Mouse (Mus musculus) embryonic fibroblast, embryonic 13.5 days (primary cell): Measurements from ENCODE around the gene Lrrc45. TPM values are rescaled to one million over a fixed set of nuclear protein-coding genes. Genes with fewer than 3 reads are reported as not detected.
"Not testable (repeated sequence)": the region's sequence is repeated elsewhere in the genome, so short reads cannot be mapped to it uniquely, and the experiment has no call there.

Experiments
- H3K27ac ChIP-seq: 2 replicates; pipeline ENCODE4 v1.5.1; 2012; ENCODE audit warnings: low read length, control low read depth, inconsistent platforms; ENCODE audit not compliant: insufficient read depth
- H3K4me1 ChIP-seq: 2 replicates; pipeline ENCODE4 v1.6.1; 2011; ENCODE audit warnings: low read length; ENCODE audit not compliant: control insufficient read depth, insufficient read depth
- H3K4me3 ChIP-seq: 2 replicates; pipeline ENCODE4 v1.5.1; 2011; ENCODE audit warnings: mild to moderate bottlenecking, control low read depth, low read length; ENCODE audit not compliant: insufficient read depth
- CTCF ChIP-seq: IDR thresholded peaks from 2 replicates; pipeline ENCODE4 v1.5.1; 2011; ENCODE audit warnings: mild to moderate bottlenecking, control low read depth, low read length, moderate library complexity, borderline replicate concordance; ENCODE audit not compliant: insufficient read depth
- POLR2A ChIP-seq: IDR thresholded peaks from 2 replicates; pipeline ENCODE4 v1.6.1; 2011; ENCODE audit warnings: low read depth, mild to moderate bottlenecking, control low read depth, low read length, moderate library complexity
- polyA plus RNA-seq: library from polyadenylated mRNA; stranded (reverse); fragments of >200 nt; gene quantifications from 2 replicates; pipeline ENCODE4 v1.2.4, GENCODE M21; 2011; ENCODE audit warnings: low read depth; ENCODE audit not compliant: missing spikeins, insufficient read length

Lrrc45 gene
- polyA plus RNA-seq, 1 experiment = 17.8 TPM

DNA sequence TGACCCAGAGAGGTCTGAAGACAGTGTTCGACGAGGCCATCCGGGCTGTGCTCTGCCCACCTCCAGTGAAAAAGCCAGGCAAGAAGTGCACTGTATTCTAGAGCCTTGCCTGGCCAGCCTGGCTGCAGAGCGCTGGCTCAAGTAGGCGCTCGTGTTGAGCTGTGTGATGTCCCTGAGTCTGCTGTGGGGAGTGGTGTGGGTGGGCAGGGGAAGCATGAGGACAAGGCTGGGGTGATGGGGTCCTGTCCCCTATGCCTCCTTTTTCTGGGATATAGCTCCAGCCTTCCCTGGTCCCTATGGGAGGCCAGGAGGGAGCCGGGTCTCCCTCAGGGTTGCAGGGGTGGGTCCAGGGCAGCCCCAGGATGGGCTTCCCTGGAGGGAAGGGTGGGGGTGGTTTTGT, 9.8 kb downstream of the Lrrc45 start:
- TF ChIP-seq CTCF (no peak), POLR2A (peak; percentile 34; the same call in 1 of the 2 replicates)
- H3K4me3 ChIP-seq = no peak overlapping the region

DNA sequence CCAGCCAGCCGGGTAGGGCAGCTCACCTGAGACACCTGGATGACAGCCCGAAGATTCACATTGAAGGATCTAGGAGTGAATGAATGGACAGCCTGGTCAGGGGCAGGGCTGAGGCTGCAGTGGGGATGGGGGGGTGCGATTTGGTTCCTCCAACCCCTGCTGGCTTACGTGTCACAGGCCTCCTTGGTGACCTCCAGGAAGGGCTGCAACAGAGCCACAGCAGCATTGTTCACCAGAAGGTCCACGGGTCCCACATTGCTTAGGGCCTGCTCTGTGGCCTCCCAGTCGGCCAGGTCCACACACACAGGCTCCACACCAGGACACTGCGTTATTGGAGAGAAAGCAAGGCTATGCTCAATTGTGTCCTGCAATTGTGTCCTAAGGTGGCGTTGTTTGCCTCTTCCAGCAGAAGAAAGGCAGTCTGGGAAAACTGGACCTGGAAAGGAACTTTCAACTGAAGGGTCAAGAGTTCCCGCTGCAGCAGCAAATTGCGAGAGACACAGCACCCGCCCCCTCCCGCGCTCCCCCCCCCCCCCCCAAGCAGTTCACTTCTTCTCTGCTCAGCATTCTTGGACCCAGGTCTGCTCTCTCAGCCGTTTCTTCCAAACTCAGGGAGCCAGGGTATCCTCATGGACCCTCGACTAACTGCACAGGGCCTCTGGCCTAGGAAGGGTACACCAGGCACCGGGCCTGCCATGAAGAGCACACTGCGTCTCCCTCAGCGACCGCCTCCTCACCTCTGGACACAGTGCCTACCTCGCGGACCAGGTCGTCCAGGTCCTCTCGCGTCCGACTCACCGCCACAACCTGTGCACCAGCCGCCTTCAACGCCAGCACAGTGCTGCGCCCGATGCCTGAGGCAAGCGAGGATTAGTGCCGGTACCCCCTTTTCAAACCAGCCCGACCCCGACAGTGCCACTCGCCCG, 12.8 kb downstream of the Lrrc45 start:
- H3K27ac ChIP-seq = no peak overlapping the region
- peak overlapping the region; percentile 60 for H3K4me3 ChIP-seq
- H3K4me1 ChIP-seq = peaks cover 2% of the 10 kb centered on the region; the same call in 1 of the 2 replicates
- TF ChIP-seq POLR2A = no peak
- no peak for TF ChIP-seq CTCF

More for the DNA sequence above, 9.8 kb downstream of the Lrrc45 start:
- Histone ChIP-seq H3K4me1 (no peaks in the 10 kb centered on the region), H3K27ac (no peak overlapping the region)

DNA sequence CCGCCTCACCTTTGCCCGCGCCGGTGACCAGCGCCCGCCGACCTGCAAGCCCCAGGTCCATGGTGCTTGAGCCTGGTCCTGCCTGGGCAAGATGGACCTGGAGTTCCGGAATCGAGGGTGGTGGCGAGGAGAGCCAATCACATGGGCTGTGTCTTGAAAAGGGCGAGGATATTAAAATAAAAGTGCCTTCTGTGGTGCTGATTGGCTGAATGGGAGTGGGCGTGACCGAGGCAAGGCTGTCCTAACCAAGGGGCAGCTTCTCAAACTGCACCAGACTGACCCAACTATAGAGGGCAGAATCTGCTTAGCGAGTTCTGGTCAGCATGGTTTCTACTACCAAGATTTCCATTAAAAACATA, 13.4 kb downstream of the Lrrc45 start, which contains the start of gene Dcxr:
Gene Dcxr, minus strand, starts transcription at position 113 of the 359 bp plus-strand sequence.
- H3K27ac ChIP-seq = no peak within 1 kb of the TSS
- H3K4me1 ChIP-seq = peaks cover 3% of the 10 kb centered on the region; the same call in 1 of the 2 replicates
- TF ChIP-seq CTCF (peak; percentile 32; the same call in 1 of the 2 replicates), POLR2A (peak; percentile 94)
- peak within 1 kb of the TSS; percentile 60 for H3K4me3 ChIP-seq

DNA sequence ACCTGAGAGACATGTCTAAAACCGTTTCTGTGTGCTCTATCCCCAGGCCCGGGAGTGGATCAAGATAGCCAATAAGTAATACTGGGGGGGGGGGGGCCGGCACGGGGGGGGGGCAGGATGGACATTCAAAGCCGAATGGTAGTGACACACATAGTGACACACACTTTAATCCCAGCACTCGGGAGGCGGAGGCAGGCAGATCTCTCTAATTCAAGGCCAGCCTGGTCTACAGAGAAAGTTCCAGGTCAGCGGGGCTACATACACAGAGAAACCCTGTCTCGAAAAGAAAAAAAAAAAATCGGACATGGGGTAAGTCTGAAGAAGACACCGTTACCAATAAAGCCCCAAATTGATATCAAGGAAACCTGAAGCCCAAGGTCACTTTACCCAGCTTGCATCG, 13.8 kb downstream of the Lrrc45 start:
- TF ChIP-seq CTCF (no peak), POLR2A (no peak)
- peaks cover 3% of the 10 kb centered on the region; the same call in 1 of the 2 replicates for H3K4me1 ChIP-seq
- no peak overlapping the region for H3K27ac ChIP-seq
- no peak overlapping the region for H3K4me3 ChIP-seq

DNA sequence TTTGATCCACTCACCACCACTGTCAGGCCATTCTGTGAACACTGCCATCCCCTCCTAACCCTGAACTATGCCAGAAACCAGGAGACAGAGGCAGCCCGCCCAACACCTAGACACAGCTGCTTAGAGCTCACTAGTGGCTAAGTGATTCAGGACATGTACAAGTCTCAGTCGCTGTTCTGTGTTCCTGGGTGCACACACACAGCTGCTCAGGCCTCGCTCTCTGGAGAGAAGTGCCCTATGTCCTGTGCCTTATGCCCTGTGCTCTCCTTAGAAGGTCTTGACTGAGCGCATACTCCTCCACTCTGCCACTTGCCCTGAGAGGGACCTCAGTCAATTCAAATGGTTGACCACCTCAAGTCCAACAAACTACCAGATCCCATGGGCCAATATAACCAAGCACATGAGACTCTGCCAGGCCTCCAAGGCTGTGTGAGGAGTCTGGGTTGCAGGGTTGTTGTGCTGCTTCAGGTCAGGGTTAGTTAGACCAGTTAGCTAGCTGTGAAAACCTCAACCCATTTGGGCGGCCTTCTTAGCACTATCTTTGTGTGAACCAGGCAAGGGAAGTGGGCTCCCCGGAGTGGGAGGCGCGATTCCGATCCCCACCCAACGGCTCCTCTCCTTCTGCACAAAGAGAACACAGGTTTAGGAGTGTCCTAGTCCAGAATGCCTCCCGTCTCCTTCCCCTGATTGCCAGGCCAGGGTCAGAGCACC, 15.0 kb downstream of the Lrrc45 start:
- TF ChIP-seq POLR2A = no peak
- no peak for TF ChIP-seq CTCF
- H3K4me1 ChIP-seq = peaks cover 6% of the 10 kb centered on the region
- no peak overlapping the region for H3K4me3 ChIP-seq
- no peak overlapping the region for H3K27ac ChIP-seq

DNA sequence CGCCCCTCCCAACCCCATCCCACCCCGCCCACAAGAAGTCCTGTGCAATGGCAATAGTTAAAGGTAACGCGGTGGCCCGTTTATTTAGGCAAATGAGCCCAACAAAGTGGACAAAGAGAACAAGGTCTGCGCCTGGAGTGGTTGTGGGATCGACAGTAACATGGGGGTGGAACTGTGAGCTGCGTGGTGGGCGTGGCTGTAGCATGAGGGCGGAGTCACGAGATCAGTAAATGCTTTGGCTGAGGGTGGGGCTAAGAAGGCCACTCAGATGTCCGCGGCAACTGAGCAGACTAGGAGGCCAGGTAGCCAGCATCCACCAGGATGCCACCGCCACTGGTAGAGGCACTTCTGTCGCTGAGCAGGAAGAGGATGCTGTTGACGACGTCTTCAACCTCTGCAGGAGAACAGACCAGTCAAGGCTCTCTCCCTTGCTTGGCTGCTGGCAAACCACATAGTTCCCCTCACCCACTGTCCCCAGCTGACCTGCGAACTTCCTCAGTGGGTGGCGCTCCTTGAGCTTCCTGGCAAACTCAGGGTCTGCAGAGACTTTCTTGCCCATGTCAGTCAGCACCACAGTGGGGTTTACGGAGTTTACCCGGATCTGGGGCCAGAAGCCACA, 15.8 kb downstream of the Lrrc45 start:
- H3K4me1 ChIP-seq, H3K4me3 ChIP-seq, H3K27ac ChIP-seq: not testable (repeated sequence)

DNA sequence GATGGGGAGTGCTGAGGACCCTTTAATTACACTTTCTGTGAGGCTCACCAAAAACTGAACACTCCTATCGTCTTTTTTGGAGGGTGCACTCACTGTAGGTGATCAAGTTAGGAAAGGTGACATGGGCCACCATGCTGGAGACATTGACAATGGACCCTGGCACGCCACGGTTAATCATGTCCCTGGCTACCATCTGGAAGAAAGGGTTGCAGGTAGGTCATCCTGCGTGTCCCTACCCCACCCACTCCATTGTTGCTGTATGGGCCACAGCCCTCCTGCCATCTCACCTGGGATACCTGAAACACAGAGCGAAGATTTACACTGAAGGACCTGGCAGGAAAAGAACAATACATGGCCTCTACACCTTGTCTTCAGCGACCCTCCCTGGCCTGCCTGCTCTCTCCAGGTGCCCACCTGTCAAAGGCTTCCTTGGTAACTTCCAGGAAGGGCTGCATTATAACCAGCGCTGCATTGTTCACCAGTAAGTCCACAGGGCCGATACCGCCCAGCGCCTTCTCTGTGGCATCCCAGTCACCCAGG, 16.7 kb downstream of the Lrrc45 start:
- H3K4me1 ChIP-seq = peaks cover 6% of the 10 kb centered on the region
- no peak overlapping the region for H3K4me3 ChIP-seq
- H3K27ac ChIP-seq = no peak overlapping the region
- TF ChIP-seq POLR2A = no peak
- no peak for TF ChIP-seq CTCF

DNA sequence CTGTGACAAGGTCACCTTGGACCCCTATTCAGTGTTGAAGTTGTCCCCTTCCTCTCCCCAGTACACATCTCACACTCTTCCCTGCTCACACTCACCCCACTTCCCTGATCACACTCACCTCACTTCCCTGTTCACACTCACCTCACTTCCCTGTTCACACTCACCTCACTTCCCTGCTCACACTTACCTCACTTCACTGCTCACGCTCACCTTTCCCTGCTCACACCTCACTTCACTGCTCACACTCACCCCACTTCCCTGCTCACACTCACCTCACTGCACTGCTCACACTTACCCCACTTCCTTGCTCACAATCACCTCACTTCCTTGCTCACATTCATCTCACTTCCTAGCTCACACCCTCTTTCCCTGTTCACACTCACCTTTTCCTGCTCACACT, 17.7 kb downstream of the Lrrc45 start:
- H3K27ac ChIP-seq = peak overlapping the region; percentile 18; the same call in 1 of the 2 replicates
- no peak for TF ChIP-seq CTCF
- no peak; the same call in 1 of the 2 replicates for TF ChIP-seq POLR2A
- peaks cover 6% of the 10 kb centered on the region for H3K4me1 ChIP-seq
- no peak overlapping the region for H3K4me3 ChIP-seq

DNA sequence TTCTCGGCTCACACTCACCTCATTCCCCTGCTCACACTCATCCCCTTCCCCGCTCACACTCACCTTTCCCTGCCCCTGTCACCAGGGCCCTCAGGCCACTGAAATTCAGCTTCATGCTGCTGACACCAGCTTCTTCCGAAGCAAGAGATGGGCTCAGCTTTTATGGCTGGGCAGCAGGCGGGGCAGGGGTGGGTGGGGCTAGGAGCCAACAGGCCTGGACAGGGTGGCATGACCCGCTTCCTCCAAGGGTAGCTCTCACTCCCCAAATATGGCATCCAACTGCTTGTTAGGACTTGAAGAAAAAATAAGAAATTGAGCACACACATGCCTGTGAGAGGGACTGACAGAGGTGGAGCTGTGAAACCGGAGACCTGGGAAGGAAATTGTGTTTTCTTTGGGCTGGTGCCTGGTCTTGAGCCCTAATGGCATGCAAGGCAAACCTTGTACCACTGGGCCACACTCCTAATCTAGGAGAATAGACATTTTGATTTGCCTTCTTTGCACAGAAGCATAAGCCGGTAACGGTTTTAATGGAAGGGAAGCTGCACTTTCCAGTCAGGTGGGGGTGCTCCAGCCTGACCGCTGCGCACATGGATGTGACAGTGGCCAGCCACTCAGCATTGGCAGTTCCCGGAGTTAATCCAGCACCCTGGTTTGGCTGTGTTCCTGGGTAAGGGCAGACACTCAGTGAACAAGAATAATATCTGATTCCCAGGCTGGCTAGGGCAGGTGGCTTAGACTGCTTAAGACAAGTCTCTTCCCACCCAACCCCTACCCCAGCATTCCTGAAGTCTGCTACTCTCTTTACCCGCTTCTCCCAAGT, 18.3 kb downstream of the Lrrc45 start, which contains the start of gene Cbr2:
Gene Cbr2, minus strand, starts transcription at position 257 of the 823 bp plus-strand sequence.
- Histone ChIP-seq H3K4me1 (peaks cover 6% of the 10 kb centered on the region), H3K4me3 (no peak within 1 kb of the TSS), H3K27ac (peak within 1 kb of the TSS; percentile 18; the same call in 1 of the 2 replicates)
- TF ChIP-seq CTCF (no peak), POLR2A (peak; percentile 62; the same call in 1 of the 2 replicates)
